Mouse (Mus musculus) adrenal gland, adult (tissue): Measurements from ENCODE around the gene Gm45799.

Experiments used
- DNase-seq, 2 experiments: peaks; one replicate each; pipeline ENCODE4 v3.0.0; 2022 to 2023; ENCODE audit warnings: low spot score in 1 of 2; ENCODE audit not compliant: inconsistent age in 2 of 2

The Gm45799 gene

DNA sequence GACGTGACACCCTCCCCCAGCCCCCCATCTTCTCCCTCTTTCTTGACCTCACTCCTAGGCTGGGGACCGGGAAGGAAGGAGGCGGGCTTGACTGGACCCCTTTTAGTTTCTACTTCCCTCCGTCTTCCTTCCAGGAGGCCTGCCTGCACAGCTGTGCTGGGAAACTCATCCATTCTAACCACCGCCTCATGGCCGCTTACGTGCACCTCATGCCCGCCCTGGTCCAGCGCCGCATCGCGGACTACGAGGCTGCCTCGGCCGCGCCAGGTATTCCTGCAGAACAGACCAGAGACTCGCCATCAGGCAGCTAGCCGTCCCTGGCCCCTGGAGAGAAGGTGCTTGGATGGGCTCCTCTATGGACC lies 523 bp downstream of the Gm45799 start:
- DNase-seq = no peak

DNA sequence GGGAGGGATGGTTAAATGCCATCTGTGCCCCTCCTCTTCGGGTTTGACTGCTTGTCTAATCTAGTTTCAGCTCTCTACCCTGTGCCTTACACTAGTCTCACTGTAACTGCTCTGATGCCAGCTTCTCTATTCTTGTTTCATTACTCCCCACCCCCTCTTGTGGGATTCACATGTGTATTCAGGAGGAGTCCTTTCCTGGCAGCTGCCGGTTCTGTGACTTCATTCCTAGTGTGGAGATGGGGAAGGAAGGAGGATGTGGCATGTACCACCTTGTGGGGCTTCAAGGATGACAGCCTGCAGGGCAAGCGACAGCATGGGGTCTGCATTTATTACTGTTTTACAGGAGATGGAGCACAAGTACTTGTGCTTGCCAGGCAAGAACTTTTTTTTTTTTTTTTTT lies 1.6 kb downstream of the Gm45799 start:
- DNase-seq = peak in 1 of 2 experiments; percentile 41

DNA sequence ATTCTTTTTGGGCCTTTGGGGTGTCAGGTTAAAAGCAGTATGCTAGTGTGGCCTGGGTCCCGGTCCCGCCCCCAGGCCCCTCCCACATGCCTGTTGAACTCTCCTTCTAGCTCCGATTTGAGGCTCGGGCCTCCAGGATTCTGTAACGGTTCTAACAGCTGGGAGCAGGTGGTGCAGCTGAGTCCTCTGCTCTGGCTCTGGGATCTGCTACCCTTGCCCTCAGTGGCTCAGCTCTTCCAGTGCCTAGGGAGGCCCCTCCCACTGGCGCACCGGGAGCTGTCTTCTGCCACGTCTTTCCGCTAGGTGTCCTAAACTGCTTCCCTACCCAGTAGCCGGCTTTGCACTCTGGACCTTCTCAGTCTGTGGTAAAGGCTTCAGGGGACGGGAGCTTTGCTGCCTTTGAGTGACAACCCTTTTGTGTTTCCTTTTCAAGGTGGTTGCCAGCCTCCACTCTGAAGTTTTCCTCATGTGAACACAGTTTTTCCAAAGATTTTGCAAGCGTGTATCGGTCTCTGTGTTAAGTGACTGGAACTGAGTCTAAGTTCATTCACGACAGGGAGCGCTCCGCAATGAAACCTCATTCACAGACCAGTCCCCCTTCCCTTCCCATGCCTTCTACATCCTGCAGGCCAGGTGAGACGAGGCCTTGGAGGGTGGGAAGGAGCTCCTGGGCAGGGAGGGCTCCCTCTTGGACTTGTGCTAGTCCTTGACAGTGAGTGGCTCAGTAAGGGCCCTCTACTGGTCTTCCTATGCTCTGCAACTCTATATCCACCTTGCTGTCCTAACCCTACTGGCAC lies 10.5 kb downstream of the Gm45799 start, which contains the start of gene Dnhd1:
Gene Dnhd1, plus strand, starts transcription at position 189 of the 797 bp plus-strand sequence.
- DNase-seq = peak; percentile 84 to 95

DNA sequence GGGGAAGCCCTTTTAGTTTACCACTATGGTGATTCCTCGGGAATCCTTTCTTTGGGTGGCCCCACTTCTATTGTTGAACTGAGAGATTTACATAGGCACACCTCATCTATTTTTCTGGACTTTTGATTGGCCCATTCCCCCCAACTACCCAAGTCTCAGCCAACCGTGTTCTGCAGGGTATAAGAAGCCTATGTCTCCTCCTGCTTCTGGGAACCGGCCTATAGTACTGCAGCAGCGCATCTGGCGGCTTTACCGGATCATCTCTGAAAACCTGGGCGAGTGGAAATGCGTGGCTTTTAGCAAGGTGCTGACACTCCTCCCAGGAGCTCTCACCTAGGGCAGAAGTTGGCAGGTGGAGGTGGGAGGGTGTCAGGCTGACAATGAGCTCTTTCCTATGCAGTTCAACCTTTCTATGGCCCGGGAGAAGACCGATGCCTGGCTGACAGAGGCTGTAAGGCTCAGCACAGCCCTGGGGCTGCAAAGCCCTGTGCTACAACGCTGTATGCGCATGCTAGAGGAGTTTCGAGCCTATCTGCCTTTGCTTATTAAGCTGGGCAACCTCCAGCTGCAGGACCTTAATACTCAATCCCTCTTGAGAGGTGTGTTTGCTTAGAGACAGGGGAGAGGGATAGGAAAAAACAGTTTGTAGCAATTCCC lies 45.3 kb downstream of the Gm45799 start:
- no peak for DNase-seq

DNA sequence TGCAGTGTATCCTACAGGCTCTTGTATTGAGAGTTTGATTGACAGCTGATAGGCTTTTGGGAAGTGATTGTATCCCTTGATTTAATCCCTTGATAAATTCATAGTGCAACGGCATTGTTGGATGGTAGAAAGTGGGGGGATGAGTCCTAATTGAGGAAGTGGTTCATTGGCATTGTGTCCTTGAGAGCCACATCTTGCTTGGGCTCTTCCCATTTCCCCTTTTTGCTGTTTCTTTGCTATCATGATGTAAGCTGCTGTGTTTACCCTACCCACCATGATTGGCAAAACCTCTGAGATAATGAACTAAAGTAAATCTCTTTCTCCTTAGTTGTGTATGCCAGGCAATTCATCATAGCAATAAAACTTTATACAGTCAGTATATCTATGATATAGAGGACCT lies 50.5 kb downstream of the Gm45799 start:
- DNase-seq = no peak

DNA sequence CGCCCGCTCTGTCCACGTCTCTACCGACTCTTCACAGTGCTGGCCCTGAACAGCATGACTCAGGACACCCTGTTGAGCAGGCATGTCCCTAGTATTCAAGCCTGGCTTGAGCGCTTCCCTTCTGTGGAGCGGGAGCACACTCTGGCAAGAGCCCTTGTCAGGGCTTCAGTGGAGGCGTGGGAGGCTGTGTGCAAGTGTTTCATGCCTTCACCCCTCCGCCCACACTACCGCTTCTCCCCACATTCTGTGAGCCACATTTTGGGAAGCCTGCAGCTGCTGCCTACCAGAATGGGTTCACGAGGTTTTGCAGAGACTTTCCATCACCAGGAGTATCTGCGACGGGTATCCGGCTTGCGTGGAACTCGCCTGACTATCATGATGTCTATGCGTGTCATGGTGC lies 62.8 kb downstream of the Gm45799 start:
- DNase-seq = no peak

DNA sequence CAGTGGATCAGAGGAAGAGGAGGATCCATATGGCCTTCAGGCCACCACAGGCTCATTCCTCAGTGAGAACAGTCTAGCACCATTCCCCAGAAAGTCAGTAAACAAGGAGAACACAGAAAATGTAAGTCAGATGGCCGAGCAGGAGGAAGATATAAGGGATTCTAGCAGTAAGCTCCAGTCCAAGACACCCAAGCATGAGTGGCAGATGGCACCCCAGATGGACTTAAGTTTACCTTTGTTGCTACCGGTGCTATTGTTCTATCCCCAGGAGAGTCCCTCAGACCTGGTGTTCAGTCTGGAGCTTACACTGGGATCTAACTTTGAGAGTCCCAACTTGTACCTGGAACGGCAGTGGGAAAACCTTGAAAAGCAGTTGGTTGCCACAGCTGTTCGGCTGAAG lies 63.5 kb downstream of the Gm45799 start:
- no peak for DNase-seq

DNA sequence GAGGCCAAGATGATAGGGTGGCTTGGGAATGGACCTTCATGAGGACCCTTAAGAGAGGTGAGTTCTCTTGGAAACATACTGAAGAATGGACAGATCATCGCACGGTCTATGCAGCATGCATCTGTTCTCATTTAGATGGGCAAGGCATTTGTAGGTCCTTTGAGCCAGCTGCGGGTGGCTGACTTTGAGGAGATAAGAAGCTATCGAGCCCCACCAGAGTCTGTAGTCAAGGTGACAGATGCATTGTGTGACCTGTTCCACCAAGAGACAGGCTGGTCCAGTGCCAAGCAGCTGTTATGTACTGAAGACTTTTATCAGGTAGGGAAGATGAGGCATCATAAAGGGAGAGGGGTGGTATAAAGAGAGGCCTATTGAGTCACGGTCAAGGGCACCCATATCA lies 68.4 kb downstream of the Gm45799 start:
- DNase-seq = no peak

DNA sequence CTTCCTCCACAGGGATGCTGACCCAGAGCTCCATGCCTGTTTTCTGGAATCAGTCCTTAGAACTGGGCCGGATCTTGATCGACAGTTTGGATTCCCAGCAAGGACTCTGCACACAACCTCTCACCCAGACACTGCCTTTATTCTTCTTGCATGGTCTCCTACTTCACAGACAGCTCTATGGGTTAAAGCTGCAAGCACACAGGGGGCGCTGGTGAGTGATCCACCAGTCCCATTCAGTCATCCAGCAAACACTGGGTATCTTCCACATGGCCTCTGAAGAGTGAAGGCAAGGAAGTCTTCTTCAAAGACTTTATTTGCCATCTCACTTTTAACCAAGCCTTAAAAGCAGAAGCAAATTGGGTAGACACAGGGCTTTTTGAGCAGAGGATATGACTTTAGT lies 75.0 kb downstream of the Gm45799 start:
- no peak for DNase-seq

DNA sequence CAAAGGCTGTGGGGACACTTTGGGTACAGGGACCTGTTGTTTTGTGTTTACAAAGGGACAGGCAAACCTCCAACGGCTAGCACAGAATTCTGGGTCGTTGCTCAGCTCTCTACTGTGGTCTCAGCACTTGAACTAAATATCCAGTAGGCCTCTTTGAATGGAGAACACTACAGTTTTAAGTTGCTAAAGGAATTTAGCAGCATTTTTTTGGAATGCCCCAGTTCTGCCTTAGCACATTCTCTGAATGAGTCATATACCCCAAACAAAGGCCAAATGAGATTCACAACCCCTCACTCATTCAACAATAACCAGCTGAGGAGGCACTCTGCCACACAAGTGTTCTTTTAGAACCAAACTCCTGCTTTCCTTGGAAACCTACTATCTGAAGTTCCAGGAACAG lies 81.6 kb downstream of the Gm45799 start:
- no peak for DNase-seq

DNA sequence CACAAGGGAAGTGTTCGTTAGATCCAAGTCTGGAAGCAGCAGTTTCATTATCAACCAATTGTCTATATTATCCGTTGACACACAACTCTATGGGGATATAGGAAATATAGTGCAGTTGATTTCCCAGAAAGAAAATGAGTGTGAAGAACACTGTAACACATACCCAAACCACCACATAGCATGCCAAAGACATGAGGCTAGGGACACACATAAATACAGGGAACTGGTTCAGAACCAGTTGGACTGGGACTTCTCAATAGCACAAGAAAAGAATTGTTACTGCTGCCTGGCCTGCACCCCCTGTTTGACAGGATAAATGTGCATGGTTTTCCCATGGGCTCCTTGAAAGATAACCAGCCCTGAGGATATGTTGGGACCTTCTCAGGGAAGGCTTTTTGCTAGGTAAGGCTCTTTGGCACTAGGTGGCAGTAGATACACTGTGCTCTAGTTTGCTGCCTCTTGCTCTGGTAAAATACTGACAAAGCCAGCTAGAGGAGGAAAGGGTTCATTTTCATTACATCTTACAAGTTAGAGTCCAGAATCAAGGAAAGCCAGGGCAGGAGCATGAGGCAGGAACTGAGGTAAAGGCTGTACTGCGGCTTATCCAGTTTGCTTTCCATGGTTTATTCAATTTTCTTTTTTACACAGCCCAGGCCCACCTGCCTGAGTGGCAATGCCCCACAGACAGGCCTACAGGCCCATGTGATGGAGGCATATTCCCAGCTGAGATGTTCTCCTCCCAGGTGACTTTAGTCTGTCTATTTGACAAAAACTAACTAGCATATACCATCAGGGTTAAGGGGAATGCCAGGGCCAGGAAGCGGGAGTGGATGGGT lies 86.0 kb downstream of the Gm45799 start:
- peak; percentile 38 to 85 for DNase-seq

DNA sequence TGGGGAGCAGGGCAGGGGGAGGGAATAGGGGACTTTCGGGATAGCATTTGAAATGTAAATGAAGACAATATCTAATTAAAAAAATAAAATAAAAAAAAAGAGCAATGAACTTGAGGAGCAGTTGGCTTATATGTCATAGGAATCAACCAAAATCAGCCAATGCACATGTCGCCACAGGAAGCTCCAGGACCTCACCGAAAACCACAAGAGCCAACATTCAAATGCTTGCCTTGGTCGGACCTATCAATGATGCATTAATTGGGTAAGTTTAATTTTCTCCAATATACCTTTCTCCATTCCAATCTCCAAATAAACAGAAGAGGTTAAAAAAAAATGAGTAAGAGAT lies 86.6 kb downstream of the Gm45799 start:
- no peak for DNase-seq

DNA sequence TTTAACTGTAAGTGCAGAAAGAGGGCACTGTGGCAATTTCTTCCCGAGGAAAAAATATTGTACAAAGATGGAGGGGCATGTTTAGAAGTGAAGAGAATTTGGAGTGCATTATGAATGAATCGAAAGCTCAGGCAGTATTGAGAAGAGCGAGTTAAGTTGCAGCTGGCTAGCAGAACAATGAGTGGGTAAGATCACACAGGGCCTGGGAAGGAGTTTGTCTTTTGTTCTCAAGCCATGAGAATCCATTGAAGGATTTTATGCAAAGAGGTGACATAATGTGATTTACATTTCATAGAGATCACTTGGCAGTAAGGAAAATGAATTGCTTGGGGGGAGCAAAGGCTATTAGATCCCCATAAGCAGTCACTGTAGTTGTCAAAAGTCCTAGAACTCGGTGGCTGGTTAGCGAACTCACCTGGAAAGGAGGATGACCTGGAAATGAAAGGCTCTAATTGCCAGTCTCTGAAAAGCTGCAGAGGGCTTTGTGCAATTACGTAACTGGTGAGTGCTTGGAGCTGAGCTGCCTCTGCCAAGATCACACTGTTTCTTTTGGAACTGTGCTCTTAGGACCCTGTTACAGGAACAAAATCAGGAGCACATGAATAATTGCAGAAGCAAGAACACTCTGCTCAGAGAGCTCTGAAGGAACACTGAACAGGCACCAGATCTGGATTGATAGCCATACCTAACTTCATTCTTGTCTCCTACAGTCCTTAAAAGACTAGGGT lies 88.5 kb downstream of the Gm45799 start:
- peak; percentile 32 to 51 for DNase-seq

DNA sequence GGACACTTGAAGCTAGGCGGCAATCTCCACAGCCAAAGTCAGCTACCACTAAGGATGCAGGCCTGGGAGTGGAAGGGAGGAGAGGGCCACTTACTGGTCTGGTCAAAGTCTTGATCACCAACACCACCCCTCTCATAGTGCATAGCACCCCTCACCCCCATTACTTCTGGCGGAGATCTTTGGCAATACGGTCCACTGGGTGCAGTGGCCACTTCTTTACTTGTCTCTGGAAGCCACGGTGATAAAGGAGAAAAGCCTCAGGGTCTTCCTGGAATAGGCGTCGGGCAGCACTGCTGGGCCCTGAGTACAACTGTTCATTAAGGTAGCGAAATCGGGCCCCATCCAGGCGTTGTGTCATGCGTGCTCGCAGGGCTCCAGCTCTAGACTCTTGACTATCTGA lies 93.5 kb downstream of the Gm45799 start:
- DNase-seq = no peak
